Mouse (Mus musculus): Measurements from ENCODE around the gene Cyth4.

Gene Cyth4

DNA sequence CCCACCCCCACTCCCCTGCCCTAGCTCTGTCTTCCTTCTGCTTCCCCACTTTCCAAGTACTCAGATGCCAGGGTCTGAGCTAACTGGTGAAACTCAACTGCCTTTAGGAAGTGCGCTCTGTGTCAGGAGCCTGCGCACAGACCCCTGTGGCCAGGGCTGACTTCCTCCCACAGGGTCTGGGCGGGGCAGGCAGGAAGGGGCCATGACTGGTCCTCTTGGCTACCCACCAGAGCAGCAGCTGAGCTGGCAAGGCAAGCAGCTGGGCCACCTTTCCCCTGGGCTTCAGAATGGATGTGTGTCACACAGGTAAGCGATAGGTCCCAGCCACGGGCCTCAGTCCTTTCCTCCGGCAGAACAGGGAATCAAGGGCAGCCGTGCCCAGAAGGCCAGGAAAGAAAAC lies at the start of gene Cyth4:
TSS of gene Cyth4 (plus strand) at position 134 of the 400 bp plus-strand sequence.
- peak; percentile 49 for DNase-seq (ENCODE audit: low read depth, low spot score)

DNA sequence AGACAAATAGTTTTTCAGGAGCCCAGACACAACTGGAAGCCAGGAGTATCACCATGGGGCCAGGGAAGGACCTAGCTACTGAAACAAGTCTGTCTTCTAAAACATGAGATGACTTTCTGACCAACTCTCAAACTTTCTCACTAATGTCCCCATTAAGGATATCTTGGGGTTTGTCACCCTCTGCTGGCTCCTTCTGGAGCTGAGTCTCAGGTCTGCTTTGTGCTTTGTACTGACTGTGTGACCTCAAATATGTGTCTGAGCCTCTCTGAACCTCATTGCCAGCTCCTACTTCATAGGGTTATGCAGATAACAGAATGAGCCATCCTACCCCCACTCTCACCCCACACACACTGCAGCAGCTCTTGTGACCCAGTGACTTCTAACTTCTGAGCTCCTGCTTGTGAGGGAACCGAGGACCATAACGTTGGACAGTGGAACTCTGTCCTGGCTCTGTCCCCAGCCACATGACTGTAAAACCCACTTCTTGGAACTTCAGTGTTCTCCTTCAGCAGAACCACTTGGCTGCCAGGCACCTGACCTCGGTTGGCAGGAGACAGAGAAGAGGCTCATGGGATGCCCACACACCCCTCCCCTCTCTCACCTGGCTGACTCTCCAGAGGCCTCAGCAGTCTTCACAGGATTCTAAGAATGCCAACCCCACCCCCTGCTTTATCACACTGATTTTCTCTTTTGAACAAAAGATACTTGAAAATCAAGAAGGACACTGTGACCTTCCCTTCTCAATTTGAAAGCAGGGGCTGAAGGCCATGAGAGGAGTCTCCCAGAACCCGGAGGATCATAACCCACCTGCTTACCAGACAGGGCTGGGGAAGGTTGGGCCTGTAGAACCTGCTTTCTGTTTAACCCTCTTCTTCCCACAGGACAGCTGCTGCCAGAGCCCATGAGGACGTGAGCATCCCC lies 49.2 kb upstream of the Cyth4 start:
- DNase-seq (ENCODE audit: low read depth, low spot score) = peak; percentile 73

DNA sequence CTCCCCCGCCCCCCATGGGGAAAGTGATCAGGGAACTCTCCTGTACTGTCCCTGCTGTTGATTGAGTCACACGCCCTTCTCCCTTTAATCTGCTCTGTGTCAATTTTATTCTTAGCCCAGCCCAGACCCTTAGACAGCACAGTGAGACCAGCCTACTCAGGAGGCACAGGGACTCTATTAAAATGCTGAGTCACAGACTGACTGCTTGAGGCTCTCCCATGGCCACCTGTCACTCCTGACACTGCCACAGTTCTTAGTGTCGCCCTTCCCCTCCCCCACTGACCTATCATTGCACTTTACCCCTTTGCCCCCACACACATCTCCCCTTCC lies 48.5 kb upstream of the Cyth4 start:
- DNase-seq (ENCODE audit: low read depth, low spot score) = no peak

DNA sequence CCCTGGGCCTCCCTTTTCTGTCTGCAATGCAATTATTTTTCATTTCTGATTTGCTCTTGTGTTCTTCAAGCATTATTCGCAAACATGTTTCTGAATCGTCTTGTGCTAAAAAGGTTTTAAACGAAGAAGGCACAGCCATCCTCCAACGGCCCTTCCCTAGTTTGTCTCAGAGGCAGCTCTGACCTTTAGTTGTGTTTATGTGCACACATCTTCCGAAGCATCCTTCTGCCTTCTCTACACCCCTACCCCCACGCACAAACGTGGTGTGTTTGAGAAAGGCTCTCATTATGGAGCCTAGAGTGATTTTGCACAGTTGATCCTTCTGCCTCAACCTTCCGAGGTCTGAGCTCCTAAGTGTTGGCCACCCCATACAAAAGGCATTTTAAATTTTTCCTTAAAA lies 48.1 kb upstream of the Cyth4 start:
- peak; percentile 51 for DNase-seq (ENCODE audit: low read depth, low spot score)

- DNase-seq (ENCODE audit: low read depth, low spot score) = peak; percentile 55
Observed at GRCm38 (mm10) chr15:78549189-78549734, 47.6 kb upstream of the Cyth4 start.

DNA sequence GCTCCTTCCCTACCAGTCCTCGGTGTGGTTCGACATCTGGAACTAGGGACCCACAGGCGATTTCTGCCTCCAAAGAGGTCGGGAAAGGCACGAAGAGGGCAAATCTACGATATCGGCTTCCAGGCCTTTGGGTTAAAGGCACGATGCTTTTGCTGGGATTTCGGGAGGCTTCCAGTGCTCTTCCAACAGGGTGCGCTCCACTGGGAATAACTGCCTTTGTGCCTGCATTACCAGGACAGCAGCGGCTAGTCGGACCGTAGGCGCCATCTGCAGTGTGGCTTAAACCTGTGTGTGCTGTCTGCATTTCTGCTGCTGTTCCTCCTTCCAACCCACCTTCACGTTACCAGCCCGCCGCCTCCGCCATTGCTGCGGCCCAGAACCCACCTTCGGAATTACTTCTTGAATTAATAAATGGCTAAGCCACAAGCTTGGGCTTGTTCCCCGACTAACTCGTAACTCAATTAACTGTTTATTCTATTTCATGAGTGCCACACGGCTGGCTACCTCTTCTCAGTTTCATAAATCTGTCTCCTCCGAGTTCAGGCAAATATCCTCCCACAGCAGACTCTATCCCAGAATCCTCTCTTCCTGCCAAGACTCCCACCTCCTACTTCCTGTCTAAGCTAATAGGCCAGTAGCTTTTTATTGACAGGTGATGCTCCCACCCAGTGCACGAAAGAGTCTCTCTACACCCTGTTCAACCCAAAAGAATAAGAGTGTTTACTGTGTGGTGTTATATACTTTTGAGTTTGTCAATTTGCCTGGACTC lies 42.1 kb upstream of the Cyth4 start:
- peak; percentile 73 for DNase-seq (ENCODE audit: low read depth, low spot score)

- no peak for DNase-seq (ENCODE audit: low read depth, low spot score)
Observed at GRCm38 (mm10) chr15:78557693-78558535, 38.9 kb upstream of the Cyth4 start.

DNA sequence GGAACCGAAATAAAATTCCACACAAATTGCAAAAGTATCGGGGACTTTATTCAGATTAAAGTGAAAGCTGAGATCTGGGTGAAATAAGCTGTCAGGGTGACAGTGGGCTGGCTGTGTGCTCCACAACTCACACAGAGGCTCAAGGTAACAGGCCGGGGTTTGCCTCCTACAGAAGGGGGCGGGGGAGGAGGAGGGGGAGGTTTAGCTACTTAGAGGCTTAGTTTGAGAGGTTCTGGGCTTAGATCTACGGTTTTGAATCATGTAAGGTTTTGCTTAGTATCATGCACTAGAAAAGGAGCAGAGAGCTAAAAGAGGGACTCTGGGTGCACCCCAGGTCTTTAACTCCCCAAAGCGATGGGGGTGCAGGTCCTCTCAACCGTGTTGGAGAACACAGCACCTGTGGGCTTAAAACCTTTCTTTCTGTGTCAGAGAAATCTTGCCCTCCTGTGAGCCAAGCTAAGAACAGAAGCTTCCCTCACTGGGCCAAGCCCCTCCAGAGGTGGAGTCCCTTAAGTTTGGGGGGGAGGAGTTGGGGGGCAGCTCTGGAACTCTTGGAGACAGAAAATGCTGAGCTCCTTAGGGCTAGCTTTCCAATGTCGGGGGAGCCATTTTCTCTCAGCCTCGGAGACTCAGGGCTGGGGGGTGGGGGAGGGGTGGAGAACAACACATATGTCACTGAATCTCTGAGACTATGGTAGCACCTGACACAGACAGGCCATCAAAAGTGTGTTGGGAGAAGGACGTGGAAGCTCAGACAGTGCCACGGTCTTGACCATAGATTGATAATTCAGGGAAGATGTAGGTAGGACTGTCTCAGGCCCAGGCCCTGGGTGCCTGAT lies 37.5 kb upstream of the Cyth4 start:
- DNase-seq (ENCODE audit: low read depth, low spot score) = no peak

GRCm38 (mm10) chr15:78563344-78563743 lies 33.5 kb upstream of the Cyth4 start:
- no peak for DNase-seq (ENCODE audit: low read depth, low spot score)

GRCm38 (mm10) chr15:78563937-78564336 lies 32.9 kb upstream of the Cyth4 start:
- DNase-seq (ENCODE audit: low read depth, low spot score) = no peak

DNA sequence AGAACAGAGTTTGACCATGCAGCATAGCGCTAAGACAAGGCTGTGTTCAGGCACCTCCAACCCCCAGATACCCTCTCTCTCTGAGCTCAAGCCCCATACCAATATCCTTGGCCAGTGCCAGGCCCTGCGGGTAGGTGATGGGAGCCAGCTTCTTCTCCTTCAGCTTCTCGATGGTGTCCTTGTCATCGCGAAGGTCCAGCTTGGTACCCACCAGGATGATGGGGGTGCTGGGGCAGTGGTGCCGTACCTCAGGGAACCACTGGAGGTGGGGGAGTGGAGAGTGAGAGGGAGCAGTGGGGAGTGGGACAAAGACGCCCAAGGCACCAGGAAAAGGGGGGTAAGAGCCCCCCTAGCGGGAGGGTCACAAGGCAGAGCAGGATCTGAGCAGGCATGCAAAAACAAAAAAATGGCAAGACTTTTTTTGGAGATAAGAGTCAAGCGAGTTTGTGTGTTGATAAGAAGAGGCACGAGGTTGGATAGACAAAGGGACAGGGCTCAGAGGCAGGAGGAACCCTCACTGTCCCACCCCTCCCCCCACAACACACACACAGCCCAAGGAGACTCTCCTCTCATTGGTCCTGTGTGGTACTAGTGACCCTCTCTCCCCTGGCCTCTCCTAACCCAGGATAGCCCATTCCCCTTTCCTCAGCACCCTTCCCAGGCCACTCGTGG lies 31.9 kb upstream of the Cyth4 start:
- no peak for DNase-seq (ENCODE audit: low read depth, low spot score)

GRCm38 (mm10) chr15:78567608-78568120 lies 29.2 kb upstream of the Cyth4 start:
- DNase-seq (ENCODE audit: low read depth, low spot score) = no peak

DNA sequence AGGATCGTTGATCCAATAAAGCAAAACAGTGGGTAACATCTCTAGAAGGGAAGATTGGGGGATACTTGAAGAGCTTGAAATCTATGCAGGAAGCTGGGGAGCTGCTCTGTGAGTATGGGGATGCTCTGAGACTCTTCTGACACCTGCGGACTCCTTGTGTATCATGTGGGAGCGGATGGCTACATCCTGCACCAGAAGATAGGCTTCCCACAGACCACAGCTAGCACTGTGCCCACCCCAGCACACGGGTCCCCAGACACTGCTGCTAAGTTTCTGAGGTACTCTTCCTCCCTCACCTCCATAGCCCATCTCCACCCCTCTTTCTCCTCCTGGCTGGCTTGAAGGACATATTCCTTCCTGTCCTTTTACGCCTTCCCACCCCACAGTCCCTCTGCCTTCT lies 26.7 kb upstream of the Cyth4 start:
- no peak for DNase-seq (ENCODE audit: low read depth, low spot score)

- no peak for DNase-seq (ENCODE audit: low read depth, low spot score)
Observed at GRCm38 (mm10) chr15:78571554-78572269, 25.1 kb upstream of the Cyth4 start.

DNA sequence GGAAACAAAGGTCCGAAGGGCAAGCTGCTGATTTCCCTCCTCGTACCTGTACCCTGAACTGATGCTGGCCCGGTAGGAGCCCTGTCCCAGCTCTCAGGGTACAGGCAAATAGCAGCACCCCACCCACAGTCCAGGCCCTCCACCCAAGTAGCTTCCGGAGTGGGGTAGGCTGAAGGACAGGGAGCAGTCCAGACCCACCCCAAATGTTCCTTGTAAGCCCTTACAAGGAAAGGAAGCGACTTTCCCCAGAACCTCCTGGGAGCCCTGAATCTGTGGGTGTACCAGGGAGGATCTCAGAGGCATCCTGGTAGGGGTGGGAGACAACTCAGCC lies 24.6 kb upstream of the Cyth4 start:
- no peak for DNase-seq (ENCODE audit: low read depth, low spot score)

DNA sequence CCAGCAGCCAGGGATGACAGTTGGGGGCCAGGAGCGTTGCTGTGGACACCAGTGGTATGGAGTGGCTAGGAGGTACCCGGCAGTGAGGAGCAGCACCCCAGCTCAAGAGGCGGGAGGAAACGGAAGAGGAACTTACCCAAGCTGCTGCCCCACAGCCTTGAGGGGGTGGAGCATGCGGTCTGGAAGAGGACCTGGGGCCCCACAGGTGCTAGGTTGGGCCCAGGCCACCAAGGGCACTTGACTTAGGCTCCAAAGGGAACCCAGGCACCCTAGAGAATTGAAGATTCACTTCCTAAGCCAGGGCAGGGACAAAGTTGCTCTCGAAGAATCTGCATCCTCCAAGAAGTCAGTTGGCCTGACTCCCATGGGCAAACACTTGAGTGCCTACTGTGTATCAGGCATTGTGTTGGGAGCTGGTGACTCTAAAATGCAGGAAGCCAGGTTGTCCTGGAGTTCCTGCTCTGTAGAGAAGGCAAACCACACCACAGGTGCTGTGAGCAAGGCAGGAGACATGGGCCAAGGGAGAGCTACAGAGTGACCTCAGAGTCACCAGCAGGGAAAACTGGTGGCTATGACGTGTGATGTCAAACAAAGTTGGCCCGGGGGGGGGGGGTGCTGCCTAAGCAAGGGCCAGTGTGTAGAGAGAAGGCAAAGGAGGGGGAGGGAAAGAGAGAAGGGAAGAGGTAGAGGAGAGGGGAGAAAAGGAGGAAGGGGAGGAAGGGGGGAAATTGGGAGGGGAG lies 24.0 kb upstream of the Cyth4 start, which contains the start of gene Rac2:
TSS of gene Rac2 (minus strand) at position 126 of the 740 bp plus-strand sequence.
- no peak for DNase-seq (ENCODE audit: low read depth, low spot score)

- DNase-seq (ENCODE audit: low read depth, low spot score) = no peak
Observed at GRCm38 (mm10) chr15:78576284-78576810, 20.5 kb upstream of the Cyth4 start.

- DNase-seq (ENCODE audit: low read depth, low spot score) = peak; percentile 53
Observed at GRCm38 (mm10) chr15:78583352-78583751, 13.5 kb upstream of the Cyth4 start.

All from brain, adult 2 months (tissue).